Mouse (Mus musculus) kidney, adult 18-20 months (tissue): ENCODE data around the gene Fam19a1.
A peak's percentile ranks its signal among the peaks of the same experiment; 100 is the strongest.
"Not testable (repeated sequence)": the region's sequence is repeated elsewhere in the genome, so short reads cannot be mapped to it uniquely, and the experiment has no call there.

ENCODE experiments used
- DNase-seq: peaks from one replicate; pipeline ENCODE4 v3.0.0; 2021

Gene Fam19a1

GRCm38 (mm10) chr6:96112854-96113253 lies at the start of gene Fam19a1:
Gene Fam19a1 (plus strand): TSS chr6:96113154.
- no peak for DNase-seq

DNA sequence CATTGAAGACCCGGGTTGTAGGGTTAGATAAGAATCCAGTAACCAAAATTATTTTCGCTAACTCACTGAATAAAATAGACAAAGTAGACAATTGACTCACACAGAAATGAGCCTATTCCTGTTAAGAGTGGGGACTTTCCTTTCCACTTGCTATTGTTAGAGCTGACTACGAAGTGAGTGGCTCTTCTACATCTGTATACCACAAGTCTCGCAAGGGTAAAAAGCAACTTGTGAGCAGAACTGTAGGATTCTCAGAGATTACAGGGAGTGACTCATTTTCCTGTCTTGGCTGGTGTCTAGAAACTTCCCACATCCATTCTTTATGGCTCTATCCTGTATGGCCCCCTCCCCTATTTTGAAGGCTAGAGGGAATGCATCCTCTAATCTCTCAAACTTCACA lies 41.9 kb upstream of the Fam19a1 start:
- no peak for DNase-seq

- no peak for DNase-seq
Observed at GRCm38 (mm10) chr6:96071567-96071966, 41.4 kb upstream of the Fam19a1 start.

- DNase-seq: no peak
Observed at GRCm38 (mm10) chr6:96089961-96090360, 23.0 kb upstream of the Fam19a1 start.

DNA sequence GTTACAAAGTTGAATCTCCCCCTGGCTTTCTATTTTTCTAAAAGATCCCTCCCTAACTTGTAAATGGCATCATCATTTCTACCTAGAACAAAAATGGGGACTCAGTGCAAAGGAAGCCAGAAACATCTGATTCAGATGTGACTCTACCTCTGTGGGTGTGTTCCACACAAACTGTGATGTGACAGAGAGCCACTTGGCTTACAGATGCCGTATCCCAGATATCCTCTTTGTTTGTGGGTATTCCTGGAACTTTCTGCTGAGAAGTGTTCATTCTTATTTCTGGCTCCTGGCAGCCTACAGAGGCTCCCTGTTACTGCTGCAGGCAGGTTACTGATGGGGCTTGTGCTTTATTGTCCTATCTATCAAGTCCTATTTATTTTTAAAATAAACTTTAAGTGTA lies 19.2 kb upstream of the Fam19a1 start:
- DNase-seq: no peak

DNA sequence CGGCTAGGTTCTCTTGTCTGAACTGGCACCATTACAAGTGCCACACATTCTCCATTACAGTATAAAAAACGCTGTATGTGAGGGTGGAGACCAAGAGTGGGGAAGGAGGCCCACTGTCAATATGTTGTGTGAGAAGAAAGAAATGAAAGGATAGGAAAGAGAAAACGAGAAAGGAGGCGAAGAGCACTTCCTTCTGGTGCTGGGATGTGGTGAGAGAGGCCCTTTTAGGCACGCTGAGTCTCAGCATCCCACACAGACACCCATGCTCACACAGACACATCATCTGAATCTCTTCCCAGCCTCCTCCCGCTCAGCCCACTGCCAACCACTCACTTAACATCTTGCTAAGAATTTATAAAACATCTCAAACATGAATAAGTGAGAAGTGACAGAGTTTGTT lies 14.7 kb upstream of the Fam19a1 start:
- no peak for DNase-seq

DNA sequence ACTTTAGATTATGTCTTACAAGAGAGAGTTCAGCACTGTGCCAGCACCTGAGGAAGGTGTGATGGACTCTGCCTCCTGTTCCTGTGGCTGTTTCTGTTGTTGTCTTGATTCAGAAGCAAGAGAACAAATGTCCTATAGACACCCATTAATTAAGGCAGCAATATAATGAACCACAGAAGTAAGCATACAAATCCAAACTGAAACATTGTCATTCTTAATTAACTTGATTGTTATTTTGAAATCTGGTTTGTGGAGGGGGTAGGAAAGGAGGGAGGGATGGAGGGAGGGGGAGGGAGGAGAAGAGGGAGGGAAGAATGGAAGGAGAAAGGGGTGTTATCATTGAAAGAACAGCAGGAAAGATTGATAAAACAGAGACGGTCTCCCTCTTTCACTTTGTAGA lies 1.3 kb upstream of the Fam19a1 start:
- DNase-seq: no peak

DNA sequence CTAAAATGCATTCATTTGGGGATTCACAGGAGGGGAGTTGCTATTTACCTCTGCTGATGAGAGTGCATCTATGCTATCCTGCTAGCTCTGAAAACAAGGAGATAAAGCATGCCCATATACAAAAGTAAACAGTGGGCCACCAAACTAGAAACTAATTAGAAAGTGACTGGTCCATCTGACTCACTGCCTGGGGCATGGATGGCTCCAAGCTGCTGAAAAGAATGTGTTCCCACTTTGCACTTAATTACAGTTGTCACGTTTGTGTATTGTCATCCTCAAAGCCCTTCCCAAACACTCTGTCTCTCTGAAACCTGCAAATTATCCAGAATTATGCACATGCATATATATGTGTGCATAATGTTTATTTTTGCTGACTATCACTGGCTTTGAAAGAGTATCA lies 1.2 kb downstream of the Fam19a1 start:
- DNase-seq: no peak

GRCm38 (mm10) chr6:96116148-96116533 lies 3.2 kb downstream of the Fam19a1 start:
- no peak for DNase-seq

DNA sequence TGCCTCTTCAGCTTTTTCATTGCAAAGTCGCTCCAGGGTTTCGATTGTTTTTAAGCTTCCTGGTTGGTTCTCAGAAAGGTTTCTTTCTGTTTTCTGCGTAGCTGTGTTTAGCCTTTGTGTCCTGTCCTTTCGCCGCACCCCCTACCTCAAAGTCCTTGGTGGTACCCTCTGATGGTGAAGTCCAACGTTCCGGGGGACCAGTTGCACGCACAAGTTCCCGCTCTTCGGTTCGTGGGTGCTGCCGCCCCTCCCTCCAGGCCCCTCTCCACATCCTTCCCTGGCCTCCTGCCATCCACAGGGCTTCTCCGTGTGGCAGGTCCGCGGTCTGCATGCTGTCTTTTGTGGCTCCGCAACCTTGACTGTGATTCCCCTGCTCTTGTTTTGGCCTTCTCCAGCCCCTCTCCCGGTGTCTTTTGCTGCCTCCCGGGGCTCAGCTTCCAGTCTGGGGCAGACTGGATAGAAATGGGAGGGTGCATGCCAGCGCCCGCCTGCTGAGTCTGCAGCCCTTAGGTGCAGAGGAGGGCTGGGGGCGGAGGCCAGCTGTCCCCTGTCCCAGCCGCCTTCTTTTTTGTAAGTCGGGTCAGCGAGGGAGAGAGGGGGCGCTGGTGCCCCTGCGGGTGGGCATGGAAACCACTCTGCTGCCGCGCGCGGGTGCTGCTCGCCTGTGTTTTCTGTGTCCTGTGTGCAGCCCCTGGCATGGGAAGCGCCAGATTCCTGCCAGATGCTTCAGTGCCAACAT lies 3.7 kb downstream of the Fam19a1 start:
- DNase-seq: peak; percentile 12

GRCm38 (mm10) chr6:96143326-96143725 lies 30.4 kb downstream of the Fam19a1 start:
- no peak for DNase-seq

DNA sequence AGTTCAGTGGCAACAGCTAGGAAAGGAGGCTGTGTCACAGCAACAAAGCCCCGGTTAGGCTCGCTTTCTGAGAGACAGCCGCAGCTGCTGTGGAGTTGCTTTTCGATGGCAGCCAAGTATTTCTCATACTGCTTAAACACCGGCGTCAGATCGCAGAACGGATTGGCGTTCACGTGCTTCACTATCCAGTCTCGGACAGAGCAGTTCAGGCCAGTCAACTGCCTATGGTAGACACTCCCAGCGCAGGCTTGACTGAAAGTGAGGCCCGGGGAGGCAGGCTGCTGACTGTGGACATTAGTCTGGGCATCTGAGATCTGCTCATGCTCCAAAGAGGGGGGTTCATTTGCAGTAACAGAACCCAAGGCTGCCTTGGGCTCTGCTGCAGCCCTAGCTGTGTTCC lies 52.4 kb downstream of the Fam19a1 start:
- DNase-seq: no peak

- no peak for DNase-seq
Observed at GRCm38 (mm10) chr6:96165818-96166379, 52.9 kb downstream of the Fam19a1 start, which contains the start of gene 1700123L14Rik. Gene 1700123L14Rik (minus strand): TSS chr6:96166243.

- DNase-seq: no peak
Observed at GRCm38 (mm10) chr6:96167031-96167430, 54.1 kb downstream of the Fam19a1 start.

- DNase-seq: no peak
Observed at GRCm38 (mm10) chr6:96173681-96174080, 60.7 kb downstream of the Fam19a1 start.

DNA sequence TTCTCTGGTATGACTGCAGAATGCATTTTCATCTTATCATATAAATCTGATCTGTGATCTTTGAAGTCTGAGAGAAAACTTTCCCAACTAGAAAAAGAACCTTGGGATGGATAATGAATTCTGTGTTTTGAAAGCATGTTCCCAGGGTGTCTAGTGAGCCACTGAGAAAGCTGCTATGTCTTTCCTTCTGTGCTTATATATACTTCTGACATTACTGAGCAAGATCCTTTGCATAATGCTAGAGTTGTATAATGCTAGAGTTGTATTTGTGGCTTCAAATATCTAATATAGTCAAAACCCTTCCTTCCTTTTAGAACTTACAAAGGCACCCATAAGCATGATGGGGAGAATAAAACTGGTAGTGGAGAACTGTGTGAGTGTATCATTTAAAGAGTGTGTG lies 65.6 kb downstream of the Fam19a1 start:
- DNase-seq: no peak

- no peak for DNase-seq
Observed at GRCm38 (mm10) chr6:96183392-96183791, 70.4 kb downstream of the Fam19a1 start.

GRCm38 (mm10) chr6:96186517-96186916 lies 73.6 kb downstream of the Fam19a1 start:
- no peak for DNase-seq

- DNase-seq: not testable (repeated sequence)
Observed at GRCm38 (mm10) chr6:96198991-96199390, 86.0 kb downstream of the Fam19a1 start.

DNA sequence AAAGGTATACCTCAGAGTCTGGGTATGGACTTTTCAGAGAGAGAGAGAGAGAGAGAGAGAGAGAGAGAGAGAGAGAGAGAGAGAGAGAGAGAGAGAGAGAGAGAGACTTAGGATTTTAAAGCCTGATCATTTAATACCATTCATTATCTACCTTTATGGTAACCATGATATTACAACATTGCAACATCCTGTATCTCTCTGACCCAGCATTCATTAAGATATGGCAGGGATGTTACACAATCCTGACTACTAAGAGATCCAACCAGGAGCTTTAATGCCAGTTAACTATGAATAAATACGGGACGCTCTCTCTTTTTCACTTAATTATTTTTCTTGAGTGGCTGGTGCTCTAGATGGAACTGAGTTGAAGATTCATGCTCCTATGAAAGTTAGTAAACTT lies 92.4 kb downstream of the Fam19a1 start:
- DNase-seq: no peak

GRCm38 (mm10) chr6:96234806-96235205 lies 121.9 kb downstream of the Fam19a1 start:
- no peak for DNase-seq

- DNase-seq: no peak
Observed at GRCm38 (mm10) chr6:96244320-96244719, 131.4 kb downstream of the Fam19a1 start.

DNA sequence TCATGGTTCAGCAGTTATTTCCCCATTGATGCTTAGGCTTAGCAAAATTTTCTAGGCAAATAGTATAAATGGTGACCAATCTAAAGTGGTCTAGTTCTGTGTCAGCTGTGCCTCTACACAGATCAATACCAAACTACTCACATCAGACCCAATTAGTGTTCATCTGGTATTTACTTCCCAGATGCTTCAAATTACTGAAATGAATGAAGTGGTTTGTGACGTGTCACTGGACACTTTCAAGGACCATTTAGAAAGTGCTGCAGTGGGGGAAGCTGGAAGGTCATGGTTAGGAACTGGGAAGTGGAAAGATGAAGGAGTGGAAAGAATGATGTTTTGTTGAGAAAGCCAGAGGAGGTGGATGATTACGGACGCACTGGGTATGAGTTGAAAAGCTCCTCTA lies 139.0 kb downstream of the Fam19a1 start:
- DNase-seq: no peak

DNA sequence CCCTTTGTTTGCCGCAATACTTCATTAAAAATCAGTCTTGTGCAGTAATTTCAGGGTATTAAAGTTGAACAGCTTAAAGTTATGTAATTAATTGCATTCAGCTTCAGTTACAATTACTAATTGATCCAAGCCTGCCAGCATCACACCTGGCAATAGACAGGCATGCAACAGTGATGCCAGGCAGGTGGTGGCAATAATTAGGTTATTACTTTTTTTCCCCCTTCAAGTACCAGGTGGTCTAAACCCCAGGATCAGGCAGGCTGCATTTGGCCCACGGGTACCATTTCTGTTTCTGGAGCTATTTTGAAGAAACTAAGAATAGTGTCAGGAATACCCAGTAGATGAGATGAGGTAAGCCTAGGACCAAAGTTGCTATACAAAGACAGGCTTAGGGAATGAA lies 141.9 kb downstream of the Fam19a1 start:
- no peak for DNase-seq

- no peak for DNase-seq
Observed at GRCm38 (mm10) chr6:96258651-96259050, 145.7 kb downstream of the Fam19a1 start.
